Mouse (Mus musculus): ENCODE measurements at regions not wholly inside any gene's neighbourhood (a gene's known extent, or its start where the extent isn't known, plus 50 kb on each side); places are given as distances from the start of the nearest gene placed in this dataset.

- no peak for ATAC-seq (ENCODE audit: low FRiP score)
- no peaks in the 10 kb centered on the region for H3K27me3 ChIP-seq (ENCODE audit: insufficient read depth, low read length)
- no peaks in the 10 kb centered on the region for H3K4me1 ChIP-seq (ENCODE audit: insufficient read depth, low read length)
- no peak for DNase-seq (ENCODE audit: low spot score)
- TF ChIP-seq CTCF (IDR thresholded peaks at IDR 0.05): no peak
- H3K9ac ChIP-seq (replicated peaks; ENCODE audit: low read length, poor library complexity, severe bottlenecking): no peak overlapping the region
- no peaks in the 10 kb centered on the region for H3K9me3 ChIP-seq (ENCODE audit: low read length)
- H3K27ac ChIP-seq (ENCODE audit: low read depth, low read length): no peak overlapping the region
- no peaks in the 10 kb centered on the region for H3K36me3 ChIP-seq (ENCODE audit: insufficient read depth, low read length)
- no peak overlapping the region for H3K4me2 ChIP-seq (ENCODE audit: low read depth, low read length, poor library complexity, severe bottlenecking)
- no peak overlapping the region for H3K4me3 ChIP-seq (ENCODE audit: low read depth, low read length)
These were observed 689.3 kb downstream of the Cypt12 start for GRCm38 (mm10) chr3:18637553-18637952.

- H3K27ac ChIP-seq (ENCODE audit: low read depth, low read length): no peak overlapping the region
- no peak for TF ChIP-seq CTCF (IDR thresholded peaks at IDR 0.05)
- no peaks in the 10 kb centered on the region for H3K9me3 ChIP-seq (ENCODE audit: low read length)
- H3K36me3 ChIP-seq (ENCODE audit: insufficient read depth, low read length): no peaks in the 10 kb centered on the region
- DNase-seq (ENCODE audit: low spot score) (no peak), ATAC-seq (ENCODE audit: low FRiP score) (no peak)
- H3K27me3 ChIP-seq (ENCODE audit: insufficient read depth, low read length): no peaks in the 10 kb centered on the region
- no peak overlapping the region for H3K9ac ChIP-seq (replicated peaks; ENCODE audit: low read length, poor library complexity, severe bottlenecking)
- H3K4me2 ChIP-seq (ENCODE audit: low read depth, low read length, poor library complexity, severe bottlenecking): no peak overlapping the region
- no peak overlapping the region for H3K4me3 ChIP-seq (ENCODE audit: low read depth, low read length)
- 68% methylated on average over 5 of the region's 5 CpGs for WGBS
- no peaks in the 10 kb centered on the region for H3K4me1 ChIP-seq (ENCODE audit: insufficient read depth, low read length)
These were observed 692.1 kb downstream of the Cypt12 start for GRCm38 (mm10) chr3:18640286-18640685.

- H3K27ac ChIP-seq (ENCODE audit: low read depth, low read length): no peak overlapping the region
- ATAC-seq (ENCODE audit: low FRiP score) (no peak), DNase-seq (ENCODE audit: low spot score) (no peak)
- no peak for TF ChIP-seq CTCF (IDR thresholded peaks at IDR 0.05)
- H3K4me1 ChIP-seq (ENCODE audit: insufficient read depth, low read length): no peaks in the 10 kb centered on the region
- H3K36me3 ChIP-seq (ENCODE audit: insufficient read depth, low read length): no peaks in the 10 kb centered on the region
- no peak overlapping the region for H3K9ac ChIP-seq (replicated peaks; ENCODE audit: low read length, poor library complexity, severe bottlenecking)
- no peak overlapping the region for H3K4me3 ChIP-seq (ENCODE audit: low read depth, low read length)
- no peak overlapping the region for H3K4me2 ChIP-seq (ENCODE audit: low read depth, low read length, poor library complexity, severe bottlenecking)
- 95% methylated on average over 1 of the region's 1 CpGs for WGBS
- no peaks in the 10 kb centered on the region for H3K9me3 ChIP-seq (ENCODE audit: low read length)
- no peaks in the 10 kb centered on the region for H3K27me3 ChIP-seq (ENCODE audit: insufficient read depth, low read length)
These were observed 693.5 kb downstream of the Cypt12 start for GRCm38 (mm10) chr3:18641688-18642087.

- no peaks in the 10 kb centered on the region for H3K9me3 ChIP-seq (ENCODE audit: low read length)
- DNase-seq (ENCODE audit: low spot score): no peak
These were observed 695.3 kb downstream of the Cypt12 start for GRCm38 (mm10) chr3:18643408-18644035.

GRCm38 (mm10) chr3:18645481-18645880 is 697.3 kb downstream of the Cypt12 start:
- DNase-seq (ENCODE audit: low spot score) (no peak), ATAC-seq (ENCODE audit: low FRiP score) (no peak)
- no peak for TF ChIP-seq CTCF (IDR thresholded peaks at IDR 0.05)
- Histone ChIP-seq H3K36me3 (ENCODE audit: insufficient read depth, low read length) (no peaks in the 10 kb centered on the region), H3K9me3 (ENCODE audit: low read length) (no peaks in the 10 kb centered on the region), H3K4me1 (ENCODE audit: insufficient read depth, low read length) (no peaks in the 10 kb centered on the region), H3K4me2 (ENCODE audit: low read depth, low read length, poor library complexity, severe bottlenecking) (no peak overlapping the region), H3K27ac (ENCODE audit: low read depth, low read length) (no peak overlapping the region), H3K27me3 (ENCODE audit: insufficient read depth, low read length) (no peaks in the 10 kb centered on the region), H3K9ac (replicated peaks; ENCODE audit: low read length, poor library complexity, severe bottlenecking) (no peak overlapping the region), H3K4me3 (ENCODE audit: low read depth, low read length) (no peak overlapping the region)
- whole genome bisulfite sequencing: 53% methylated on average over 7 of the region's 7 CpGs

More at GRCm38 (mm10) chr3:18643408-18644035, 695.3 kb downstream of the Cypt12 start:
- H3K27ac ChIP-seq (ENCODE audit: low read depth, low read length): no peak overlapping the region
- H3K9ac ChIP-seq (replicated peaks; ENCODE audit: low read length, poor library complexity, severe bottlenecking): no peak overlapping the region
- ATAC-seq (ENCODE audit: low FRiP score): no peak
- 90% methylated on average over 4 of the region's 4 CpGs for WGBS
- H3K4me1 ChIP-seq (ENCODE audit: insufficient read depth, low read length): no peaks in the 10 kb centered on the region
- H3K4me3 ChIP-seq (ENCODE audit: low read depth, low read length): no peak overlapping the region
- TF ChIP-seq CTCF (IDR thresholded peaks at IDR 0.05): no peak
- H3K36me3 ChIP-seq (ENCODE audit: insufficient read depth, low read length): no peaks in the 10 kb centered on the region
- H3K4me2 ChIP-seq (ENCODE audit: low read depth, low read length, poor library complexity, severe bottlenecking): no peak overlapping the region
- H3K27me3 ChIP-seq (ENCODE audit: insufficient read depth, low read length): no peaks in the 10 kb centered on the region

GRCm38 (mm10) chr3:18645927-18646326 is 697.7 kb downstream of the Cypt12 start:
- Histone ChIP-seq H3K27me3 (ENCODE audit: insufficient read depth, low read length) (no peaks in the 10 kb centered on the region), H3K27ac (ENCODE audit: low read depth, low read length) (no peak overlapping the region), H3K4me1 (ENCODE audit: insufficient read depth, low read length) (no peaks in the 10 kb centered on the region), H3K9me3 (ENCODE audit: low read length) (no peaks in the 10 kb centered on the region), H3K4me2 (ENCODE audit: low read depth, low read length, poor library complexity, severe bottlenecking) (no peak overlapping the region), H3K36me3 (ENCODE audit: insufficient read depth, low read length) (no peaks in the 10 kb centered on the region), H3K4me3 (ENCODE audit: low read depth, low read length) (no peak overlapping the region), H3K9ac (replicated peaks; ENCODE audit: low read length, poor library complexity, severe bottlenecking) (no peak overlapping the region)
- no peak for TF ChIP-seq CTCF (IDR thresholded peaks at IDR 0.05)
- WGBS: 18% methylated on average over 7 of the region's 7 CpGs
- ATAC-seq (ENCODE audit: low FRiP score) (no peak), DNase-seq (ENCODE audit: low spot score) (peak; percentile 6)

Measured in midbrain, postnatal 0 days (tissue).